Mouse (Mus musculus): ENCODE data around the gene Gm10277. TPM values are rescaled to one million over a fixed set of nuclear protein-coding genes. Genes with fewer than 3 reads are reported as not detected.
"Not testable (repeated sequence)": the region's sequence is repeated elsewhere in the genome, so short reads cannot be mapped to it uniquely, and the experiment has no call there.

The Gm10277 gene
- total RNA-seq, 2 experiments from 2014 or later, result not detected

DNA sequence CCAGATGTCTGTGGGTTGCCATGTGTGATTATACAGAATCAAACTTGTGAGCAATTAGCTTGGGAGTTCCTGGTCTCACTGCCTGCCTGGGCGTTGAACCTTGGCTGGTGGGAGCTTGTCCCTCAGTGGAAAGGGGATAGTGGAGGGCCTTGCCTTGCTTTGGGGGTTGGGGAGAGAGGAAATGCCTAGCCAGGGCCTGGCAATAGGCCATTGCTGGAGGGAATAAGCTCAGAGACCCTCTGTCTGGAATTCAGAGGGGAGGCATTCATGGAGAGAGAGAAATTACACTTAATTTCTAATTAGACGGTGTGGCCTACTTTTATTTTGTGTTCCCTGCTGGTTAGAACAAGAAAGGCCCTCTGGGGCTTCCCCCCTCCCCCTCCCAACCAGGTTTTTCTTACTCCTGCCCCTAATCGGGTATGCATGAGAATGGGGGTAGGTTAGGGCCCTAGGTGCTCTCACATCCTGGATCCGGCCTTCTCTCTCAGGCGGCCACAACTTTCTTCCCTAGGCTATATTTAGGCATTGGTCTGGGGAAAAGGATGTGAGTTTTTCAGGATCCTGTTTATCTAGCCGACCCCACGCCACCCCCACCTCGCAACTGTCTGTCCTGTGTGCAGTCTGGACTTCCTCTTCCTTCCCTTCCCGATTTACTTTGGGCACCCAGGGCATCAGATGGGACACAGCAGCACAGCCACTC, 11.7 kb downstream of the Gm10277 start:
- no peak for DNase-seq (ENCODE audit: low spot score in 2 of 2)

DNA sequence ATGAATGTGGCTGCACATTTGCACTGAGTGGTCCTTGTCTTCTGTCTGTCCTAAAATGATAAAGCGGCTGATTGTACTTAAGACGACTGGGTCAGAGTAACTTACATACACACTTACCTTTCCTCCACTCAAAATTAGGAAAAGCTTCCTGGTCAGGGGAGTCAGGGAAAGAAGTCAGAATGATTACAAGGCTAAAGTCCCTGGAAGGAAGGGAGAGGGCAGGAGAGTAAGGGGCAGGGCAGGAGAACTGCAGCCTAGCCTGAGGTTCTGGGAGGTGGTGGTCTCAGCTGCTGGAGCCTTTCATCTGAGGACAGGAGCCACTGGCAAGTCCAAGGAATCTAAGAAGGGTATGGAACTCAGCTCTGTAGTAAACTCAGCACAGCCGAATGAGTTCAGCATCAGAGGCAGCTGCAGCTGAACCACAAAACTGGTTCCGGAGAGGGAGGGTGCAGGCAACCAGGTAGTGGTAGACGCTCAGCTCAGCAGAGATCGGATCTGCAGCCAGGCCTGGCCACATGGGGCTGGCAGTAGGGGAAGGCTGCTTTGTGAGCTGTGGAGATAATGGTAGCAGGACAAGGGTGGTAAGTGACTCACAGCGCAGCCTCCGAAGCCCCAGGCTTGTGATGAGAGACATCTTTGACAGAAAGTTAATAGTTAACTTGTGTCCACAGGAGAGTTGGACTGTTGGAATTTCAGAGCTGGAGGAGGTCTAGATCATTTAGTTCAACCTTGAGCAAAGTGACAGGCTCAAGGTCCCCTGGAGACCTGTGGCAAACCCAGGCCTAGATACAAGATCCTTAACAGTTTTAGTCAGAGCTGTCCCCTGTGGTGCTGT, 15.5 kb downstream of the Gm10277 start:
- no peak for DNase-seq (ENCODE audit: low spot score in 2 of 2)

DNA sequence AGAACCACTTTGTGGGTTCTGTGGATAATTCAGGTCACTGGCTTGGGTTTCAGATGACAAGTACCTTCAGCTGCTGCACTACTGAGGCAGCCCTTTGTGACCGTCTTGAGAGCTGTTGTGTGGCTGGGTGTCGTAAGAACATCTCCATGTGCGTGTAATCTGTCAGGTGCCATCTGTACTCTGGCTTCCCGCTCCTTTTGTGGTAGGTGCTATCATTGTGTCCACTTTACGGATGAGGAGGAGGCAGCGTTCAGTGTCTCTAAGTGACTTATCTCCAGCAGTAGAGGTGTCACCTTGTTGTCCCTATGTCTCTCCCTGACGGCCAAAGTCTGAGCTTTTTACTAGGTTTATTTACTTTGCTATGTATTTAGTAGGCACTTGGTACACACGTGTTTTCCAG, 17.2 kb downstream of the Gm10277 start:
- no peak for DNase-seq (ENCODE audit: low spot score in 2 of 2)

DNA sequence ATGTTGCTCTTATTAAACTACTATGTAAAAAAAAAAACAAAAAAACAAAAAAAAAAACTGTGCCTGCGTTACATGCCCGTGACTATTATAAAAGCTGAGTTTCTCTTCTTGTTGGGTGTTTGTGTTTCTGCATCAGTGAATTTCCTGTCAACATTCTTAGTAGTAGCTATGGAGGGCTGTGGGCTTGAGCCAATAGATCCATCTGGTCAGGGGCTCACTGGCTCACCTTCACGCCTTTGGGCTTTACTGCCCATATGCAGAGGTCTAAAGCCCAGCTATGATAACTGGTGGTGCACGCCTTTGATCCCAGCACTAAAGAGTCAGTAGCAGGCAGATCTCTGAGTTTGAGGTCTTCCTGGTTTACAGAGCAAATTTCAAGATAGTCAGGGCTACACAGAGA, 18.1 kb downstream of the Gm10277 start:
- no peak for DNase-seq (ENCODE audit: low spot score in 2 of 2)

DNA sequence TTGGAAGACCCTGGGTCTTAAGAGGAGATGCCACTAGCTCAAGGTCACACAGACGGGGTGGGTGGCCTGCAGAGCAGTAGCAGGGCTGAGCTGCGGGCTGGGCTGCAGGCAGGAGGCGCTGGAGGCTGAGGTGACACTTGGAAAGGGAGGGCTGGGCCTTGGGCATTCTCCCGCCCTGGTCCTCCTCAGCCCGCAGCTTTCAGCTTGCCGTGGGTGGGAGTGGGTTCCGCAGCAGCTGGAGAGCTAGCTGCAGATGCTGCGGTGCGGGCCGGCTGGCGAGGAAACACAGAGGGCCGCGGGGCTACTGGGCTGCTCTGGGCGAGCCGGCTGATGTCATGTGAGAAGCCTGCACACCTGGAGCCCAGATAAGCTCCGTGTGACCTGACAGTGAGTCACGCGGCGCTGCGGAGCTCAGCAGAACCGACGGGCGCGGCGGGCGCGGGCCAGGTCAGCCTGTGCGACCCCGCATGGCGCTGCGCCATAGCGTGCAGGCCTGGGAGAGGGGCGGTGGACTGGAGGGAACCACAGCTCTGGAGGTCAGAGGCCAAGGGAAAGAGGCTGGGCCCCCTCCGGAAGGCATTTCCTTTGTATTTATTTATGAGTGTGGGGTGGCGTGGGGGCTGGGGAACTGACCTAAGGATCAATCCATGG, 21.1 kb downstream of the Gm10277 start:
- peak in 1 of 2 experiments; percentile 34 for DNase-seq (ENCODE audit: low spot score in 2 of 2)

DNA sequence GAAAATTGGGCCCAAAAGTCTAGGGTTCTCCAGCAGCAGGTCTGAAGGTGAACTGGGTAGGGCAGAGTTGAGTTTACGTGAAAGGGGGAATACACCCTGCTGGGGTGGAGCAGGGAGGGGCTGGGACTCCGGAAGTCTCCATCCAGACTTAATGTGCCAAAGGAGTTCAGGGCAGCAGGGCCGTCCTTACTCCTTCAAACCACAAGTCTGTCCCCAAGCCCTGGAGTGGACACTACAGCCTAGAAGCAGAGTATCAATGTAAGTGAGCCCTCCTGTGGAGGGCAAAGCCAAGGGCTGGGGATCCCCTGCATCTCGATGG, 22.1 kb downstream of the Gm10277 start:
- no peak for DNase-seq (ENCODE audit: low spot score in 2 of 2)

DNA sequence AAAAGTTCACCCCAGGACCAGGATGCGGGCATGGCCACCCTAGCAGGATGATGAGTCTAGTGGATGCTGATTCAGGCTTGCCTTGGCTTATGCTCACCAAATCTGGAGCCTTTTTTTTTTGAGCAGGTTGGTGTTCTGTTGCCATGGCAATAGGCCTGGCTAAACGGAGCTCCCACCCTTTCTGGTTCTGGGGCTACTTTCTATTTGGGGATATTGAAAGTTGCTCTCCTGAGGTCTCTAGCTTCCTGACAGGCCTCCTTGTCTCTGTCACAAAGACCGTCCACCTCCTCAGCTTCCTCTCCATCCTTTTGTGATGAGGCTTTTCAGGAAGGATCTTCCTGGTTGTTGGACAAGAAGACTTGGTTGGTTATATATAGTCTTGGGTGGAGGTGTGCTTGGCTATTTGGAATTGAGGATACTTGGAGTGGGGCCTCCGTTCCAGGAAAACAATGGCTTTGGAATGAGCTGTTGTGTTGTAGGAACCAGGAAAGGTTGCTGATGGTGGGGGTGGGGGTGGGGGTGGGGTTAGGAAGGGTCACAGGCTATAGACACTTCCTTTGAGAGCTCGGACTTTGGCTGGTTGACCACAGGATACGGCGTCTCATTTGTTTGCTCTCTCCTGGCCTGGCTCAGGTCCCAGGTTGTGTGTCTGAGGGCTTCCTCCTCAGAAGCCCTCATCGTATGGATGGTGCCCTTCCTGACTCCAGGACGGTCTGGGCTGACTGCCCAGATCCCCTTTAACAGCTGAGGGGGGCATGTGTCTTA, 22.7 kb downstream of the Gm10277 start:
- peak; percentile 29 to 66 for DNase-seq (ENCODE audit: low spot score in 2 of 2)

DNA sequence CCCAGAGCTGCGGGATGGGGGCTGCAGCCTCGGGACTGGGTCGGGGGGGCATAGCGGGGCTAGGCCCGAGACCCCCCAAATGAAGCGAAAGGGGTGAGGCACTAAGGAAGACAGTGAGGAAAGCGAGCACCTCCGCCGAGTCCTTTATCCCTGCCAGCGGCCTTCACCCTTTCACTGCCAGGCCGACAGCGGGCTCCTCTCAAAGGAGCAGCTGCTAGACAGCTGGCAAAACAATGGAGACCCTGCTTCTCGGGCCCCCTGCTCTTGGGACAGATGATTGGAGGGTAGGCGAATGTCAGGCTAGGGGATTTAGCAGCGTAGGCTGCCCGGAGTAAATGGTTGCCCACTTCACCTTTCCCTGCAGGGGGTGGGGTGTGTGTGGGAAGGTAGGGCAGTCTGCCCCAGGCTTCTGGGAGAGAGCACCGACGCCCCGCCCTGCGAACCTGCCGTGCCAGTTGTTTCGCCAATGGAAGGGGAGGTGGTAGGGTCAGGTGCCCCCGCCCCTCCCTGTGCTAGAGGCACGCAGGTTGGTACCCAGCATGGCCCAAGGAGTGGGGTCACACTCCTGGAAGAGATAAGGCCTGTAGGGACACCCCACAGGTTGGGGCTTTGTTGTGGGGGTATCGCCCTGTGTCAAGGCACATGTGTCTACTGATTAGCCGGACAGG, 23.7 kb downstream of the Gm10277 start:
- peak; percentile 36 to 56 for DNase-seq (ENCODE audit: low spot score in 2 of 2)

DNA sequence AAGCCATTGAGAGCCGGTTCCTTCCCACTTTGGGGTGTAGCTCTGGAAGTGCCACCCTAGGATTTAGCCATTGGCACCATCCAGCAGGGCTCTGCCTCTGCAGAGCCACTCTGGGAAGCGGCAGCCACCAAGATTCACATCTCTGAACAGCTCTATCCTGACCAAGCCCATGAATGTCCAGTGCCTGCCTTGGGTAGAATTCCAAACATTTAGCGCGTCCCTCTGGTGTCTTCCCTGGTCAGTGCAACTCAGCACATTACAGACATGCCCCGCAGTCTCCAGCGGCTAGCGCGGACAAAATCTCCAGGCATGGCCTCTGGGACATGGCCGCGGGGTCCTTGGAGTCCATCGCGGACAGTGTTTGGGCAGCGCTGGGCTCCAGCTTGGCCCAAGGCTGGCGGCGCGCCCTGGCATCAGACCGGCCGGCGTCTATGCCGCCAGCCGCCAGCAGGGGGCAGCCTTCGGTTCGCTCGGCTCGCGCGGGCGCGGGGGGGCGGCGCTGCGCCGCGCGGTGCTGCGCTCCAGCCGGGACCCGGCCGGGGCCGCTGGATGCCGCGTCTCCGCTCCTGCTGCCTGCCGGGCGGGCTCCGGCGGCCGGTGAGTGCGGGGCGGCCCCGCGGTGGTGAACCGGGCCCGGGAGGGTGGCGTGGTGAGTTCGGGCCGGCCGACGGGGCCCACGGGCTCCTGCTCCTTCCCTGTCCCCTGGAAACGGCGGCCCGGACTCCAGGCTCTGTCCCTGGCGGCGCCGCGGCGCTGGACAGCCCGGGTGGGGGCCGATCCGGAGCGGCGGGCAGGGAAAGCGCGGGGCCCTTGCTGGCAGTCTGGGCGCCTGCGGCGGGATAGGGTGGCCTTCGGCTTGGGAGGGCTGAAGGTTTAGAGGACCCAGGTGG, 24.5 kb downstream of the Gm10277 start, which contains the start of gene Myo18a:
Gene Myo18a (plus strand): TSS at position 464 of the 890 bp plus-strand sequence.
- peak; percentile 74 to 86 for DNase-seq (ENCODE audit: low spot score in 2 of 2)

DNA sequence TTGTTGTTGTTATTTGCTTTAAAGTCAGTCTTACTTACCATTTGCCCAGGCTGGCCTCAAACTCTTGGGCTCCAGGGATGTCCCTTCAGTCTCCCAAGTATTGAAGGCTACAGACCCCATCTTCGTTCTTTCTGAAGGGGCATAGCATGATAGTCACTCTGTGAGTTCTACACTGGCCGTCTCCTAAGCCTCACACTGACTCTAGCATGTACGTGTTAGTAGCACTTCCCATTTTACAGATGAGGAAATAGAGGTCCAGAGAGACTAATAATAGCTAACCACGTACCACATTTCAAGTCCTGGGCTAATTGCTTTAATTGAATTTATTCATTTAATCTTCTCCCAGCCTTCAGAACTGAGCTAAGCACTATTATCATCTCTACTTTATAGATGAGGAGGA, 27.5 kb downstream of the Gm10277 start:
- DNase-seq (ENCODE audit: low spot score in 2 of 2), result no peak

DNA sequence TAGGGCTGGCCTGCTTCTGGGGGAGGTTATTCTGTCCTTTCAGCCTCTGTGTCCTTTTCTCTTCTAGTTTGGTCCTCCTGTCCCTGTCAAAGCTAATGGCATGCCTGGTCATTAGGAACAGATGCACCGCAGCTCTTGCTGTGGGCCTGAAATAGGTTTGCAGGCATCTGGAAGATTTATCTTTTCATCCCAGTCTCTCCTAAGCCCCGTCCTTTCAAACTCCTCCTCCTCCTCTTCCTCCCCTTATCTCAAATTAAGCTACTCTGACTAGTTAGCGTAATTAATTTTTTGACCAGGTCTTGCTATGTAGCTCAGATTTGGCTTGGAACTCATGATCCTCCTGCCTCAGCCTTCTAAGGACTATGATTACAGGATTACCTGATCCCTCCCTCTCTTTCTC, 34.1 kb downstream of the Gm10277 start:
- DNase-seq (ENCODE audit: low spot score in 2 of 2), result no peak

DNA sequence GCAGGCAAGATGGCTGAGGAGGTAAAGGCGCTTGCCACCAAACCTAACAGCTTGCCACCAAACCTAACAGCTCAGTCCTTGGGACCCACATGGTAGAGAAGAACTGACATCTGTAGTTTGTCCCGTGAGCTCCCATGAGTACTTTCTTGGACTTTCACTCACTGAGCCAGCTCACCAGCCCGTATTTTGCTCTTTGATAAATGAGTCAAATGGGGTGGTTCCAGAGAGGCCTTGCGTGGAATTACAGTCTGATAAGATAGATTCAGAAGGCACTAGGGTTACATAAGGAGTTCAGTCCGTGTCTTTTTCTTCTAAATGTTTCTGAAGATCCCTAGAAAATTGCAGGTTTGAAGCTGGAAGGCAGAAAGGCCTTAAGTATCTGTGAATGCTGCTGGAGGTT, 35.0 kb downstream of the Gm10277 start:
- no peak for DNase-seq (ENCODE audit: low spot score in 2 of 2)

DNA sequence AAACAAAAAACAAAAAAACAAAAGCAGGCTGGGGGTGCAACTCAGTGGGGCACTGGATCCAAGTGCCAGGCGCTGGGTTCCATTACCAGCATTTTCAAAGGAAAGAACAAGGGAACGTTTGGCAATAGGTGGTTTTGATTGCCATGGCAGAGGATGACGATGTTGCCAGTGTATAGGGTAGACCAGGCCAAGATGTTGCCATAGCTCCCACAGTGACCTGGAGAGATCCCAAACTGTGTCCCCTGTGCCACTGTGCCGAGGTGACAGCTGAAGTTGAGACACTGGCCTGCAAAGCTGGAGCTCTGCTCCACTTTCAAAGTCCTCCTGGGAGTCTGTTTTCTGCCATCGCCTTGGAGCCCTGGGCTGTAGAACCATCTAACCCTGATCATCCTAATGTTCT, 38.6 kb downstream of the Gm10277 start:
- DNase-seq (ENCODE audit: low spot score in 2 of 2), result peak in 1 of 2 experiments; percentile 49

DNA sequence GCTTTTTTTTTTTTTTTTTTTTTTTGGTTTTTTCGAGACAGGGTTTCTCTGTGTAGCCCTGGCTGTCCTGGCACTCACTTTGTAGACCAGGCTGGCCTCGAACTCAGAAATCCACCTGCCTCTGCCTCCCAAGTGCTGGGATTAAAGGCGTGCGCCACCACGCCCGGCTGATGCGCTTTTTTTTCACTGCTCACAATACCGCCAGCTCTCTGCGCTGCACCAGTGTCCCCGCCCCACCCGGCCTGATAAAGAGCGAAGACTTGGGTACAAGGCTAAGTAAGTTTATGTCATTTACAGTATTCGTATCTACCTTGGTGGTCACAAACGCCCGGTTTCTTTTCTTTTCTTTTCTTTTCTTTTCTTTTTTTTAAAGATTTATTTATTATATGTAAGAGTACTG, 40.4 kb downstream of the Gm10277 start:
- not testable (repeated sequence) for DNase-seq (ENCODE audit: low spot score in 2 of 2)

DNA sequence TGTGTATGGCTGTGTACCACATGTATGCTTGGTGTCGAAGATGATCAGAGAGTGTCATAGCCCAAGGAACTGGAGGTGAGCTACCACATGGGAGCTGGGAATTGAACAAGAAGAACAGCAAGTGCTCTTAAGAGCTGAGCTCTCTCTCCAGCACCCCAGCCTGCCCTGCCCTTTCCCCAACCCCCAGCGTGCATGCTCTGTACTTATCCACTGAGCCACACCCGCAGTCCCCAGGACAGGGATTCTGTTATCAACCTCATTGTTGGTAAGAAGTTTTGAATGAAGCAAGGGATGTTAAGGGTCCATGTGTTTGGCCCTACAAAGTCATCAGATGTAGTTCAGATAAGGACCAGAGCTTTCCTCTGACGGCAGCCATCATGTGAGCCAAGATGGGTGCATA, 40.9 kb downstream of the Gm10277 start:
- DNase-seq (ENCODE audit: low spot score in 2 of 2), result no peak

DNA sequence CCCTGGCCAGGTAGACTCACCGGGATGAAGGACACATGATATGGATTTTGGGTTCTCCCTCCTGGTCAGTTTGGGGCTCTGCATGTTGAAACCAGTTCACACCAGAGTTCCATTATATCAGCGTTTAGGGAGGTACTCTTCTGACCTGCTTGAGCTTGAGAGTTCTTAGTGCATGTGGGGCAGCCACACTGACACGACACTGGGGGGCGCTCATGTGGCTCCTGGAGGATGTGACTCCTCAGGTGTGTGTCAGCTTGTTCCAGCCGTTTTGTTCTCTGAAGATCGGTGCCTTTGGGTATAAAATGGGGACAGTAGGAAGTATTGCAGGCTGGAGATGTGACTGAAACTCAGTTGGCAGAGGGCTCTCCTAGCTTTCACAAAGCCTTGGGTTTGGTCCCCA, 43.6 kb downstream of the Gm10277 start:
- no peak for DNase-seq (ENCODE audit: low spot score in 2 of 2)

DNA sequence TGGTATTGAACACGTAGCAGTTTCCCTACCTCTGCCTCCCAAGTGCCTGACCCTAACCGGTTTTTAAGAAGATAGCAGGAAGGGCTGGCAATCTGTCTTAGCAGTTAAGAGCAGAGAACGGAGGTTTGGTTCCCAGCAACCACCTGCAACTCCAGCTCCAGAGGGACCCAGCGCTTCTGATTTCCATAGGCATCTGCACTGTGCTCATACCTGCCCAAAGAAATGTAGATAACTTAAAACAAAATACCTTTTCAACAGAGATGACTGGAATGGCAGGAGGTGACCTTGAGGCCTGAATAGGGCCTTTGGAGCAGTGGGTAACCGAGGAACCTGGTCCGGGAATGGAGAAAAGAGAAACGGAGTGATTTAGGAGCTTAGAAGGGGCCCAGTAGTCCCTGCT, 49.0 kb downstream of the Gm10277 start:
- DNase-seq (ENCODE audit: low spot score in 2 of 2), result no peak

DNA sequence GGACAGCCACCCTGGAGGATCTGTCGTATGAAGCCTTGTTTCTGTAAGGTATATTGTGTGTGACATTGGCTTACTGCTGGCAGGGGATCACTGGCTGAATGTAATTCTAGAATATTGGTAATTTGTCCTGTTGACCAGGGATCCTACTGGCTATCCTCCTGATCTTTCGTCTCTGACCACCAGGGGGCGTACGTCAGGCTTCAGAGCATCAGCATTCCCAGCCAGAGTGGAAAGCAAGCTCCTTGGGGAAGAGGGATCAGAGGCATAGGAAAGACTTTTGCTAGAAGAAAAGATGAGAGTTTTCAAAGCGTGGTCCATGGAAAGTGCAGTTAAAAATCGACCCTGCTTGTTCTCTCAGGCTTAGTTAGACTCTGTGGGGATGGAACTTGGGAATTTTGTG, 50.3 kb downstream of the Gm10277 start:
- DNase-seq (ENCODE audit: low spot score in 2 of 2), result peak; percentile 77 to 87
